In the genomic region with DNA sequence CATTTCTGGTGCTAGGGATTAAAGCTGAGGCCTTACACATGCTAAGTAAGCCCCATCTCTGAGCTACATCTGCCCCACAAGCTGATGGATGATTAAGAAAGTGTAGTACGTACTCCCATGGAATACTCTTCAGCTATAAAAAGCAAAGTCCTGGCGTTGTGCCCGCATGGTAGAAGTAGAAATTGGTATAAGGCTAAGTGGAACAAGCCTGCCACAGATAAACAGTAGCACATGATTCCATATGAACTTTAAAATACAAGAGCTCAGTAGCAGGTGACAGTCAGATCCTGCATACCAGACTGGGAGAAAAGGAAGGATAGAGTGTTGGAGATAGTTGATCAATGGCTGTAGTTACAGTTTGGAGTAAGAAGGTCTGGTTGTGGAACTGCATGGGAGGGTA, we compare ENCODE assay signal across 21 mouse cellular contexts. TPM values are rescaled to one million over a fixed set of nuclear protein-coding genes. Genes with fewer than 3 reads are reported as not detected.
DNase-seq lines count a peak whose midpoint lies in the region; ATAC-seq and TF ChIP-seq lines count a peak whose summit lies in the region.
"Had no signal": no experiment of that assay in that cellular context is flagged by ENCODE, and none has a peak within 500 bp of the region (broad histone marks: within the 10 kb centered on the region; RNA-seq: fewer than 3 reads in every experiment).

No protein-coding gene starts in this region.

- H3K9ac ChIP-seq in heart, embryonic 13.5 days = no peak overlapping the region
- no peak overlapping the region for H3K9ac ChIP-seq in heart, embryonic 12.5 days
- H3K9ac ChIP-seq in heart, embryonic 15.5 days = no peak overlapping the region
- H3K9ac ChIP-seq in MEL (ENCODE audit: control insufficient read depth, low read depth, low read length, poor library complexity, severe bottlenecking) = no peak overlapping the region
- H3K9ac ChIP-seq: embryonic facial prominence, embryonic 12.5 days; forebrain, embryonic 12.5 days; forebrain, postnatal 0 days had no signal

- DNase-seq in heart, postnatal 10 days = no peak
- peak; percentile 42 for DNase-seq in MEL (ENCODE audit: low read depth, low spot score)
- DNase-seq in lung, postnatal 4 days = no peak
- DNase-seq: adrenal gland, adult 8-10 months; adrenal gland, postnatal 14 days; adrenal gland, postnatal 36 days; cerebellum, adult 11-12 months; cerebellum, adult 2 months; cerebellum, adult 9-10 months; cerebellum, postnatal 10 days; cerebellum, postnatal 25 days; forebrain, postnatal 0 days had no signal

- H3K27me3 ChIP-seq in heart, embryonic 13.5 days (replicated peaks) = no peaks in the 10 kb centered on the region
- no peaks in the 10 kb centered on the region for H3K27me3 ChIP-seq in heart, embryonic 12.5 days (replicated peaks)
- H3K27me3 ChIP-seq in heart, embryonic 15.5 days = no peaks in the 10 kb centered on the region
- no peaks in the 10 kb centered on the region for H3K27me3 ChIP-seq in MEL (ENCODE audit: control insufficient read depth in 1 of 2, insufficient read depth in 2 of 2, low read length in 2 of 2)
- H3K27me3 ChIP-seq: embryonic facial prominence, embryonic 12.5 days; forebrain, embryonic 12.5 days; Patski had no signal

- H3K4me3 ChIP-seq in heart, embryonic 13.5 days = no peak overlapping the region
- H3K4me3 ChIP-seq in heart, embryonic 12.5 days = no peak overlapping the region
- H3K4me3 ChIP-seq in heart, embryonic 15.5 days = no peak overlapping the region
- H3K4me3 ChIP-seq in MEL (ENCODE audit: control insufficient read depth in 1 of 2, insufficient read depth in 1 of 2, low read depth in 2 of 2, low read length in 2 of 2) = no peak overlapping the region
- H3K4me3 ChIP-seq: embryonic facial prominence, embryonic 10.5 days; embryonic facial prominence, embryonic 12.5 days; forebrain, embryonic 12.5 days had no signal

- WGBS in heart, embryonic 13.5 days = 48% methylated on average over 3 of the region's 3 CpGs
- WGBS in heart, embryonic 12.5 days = 67% methylated on average over 3 of the region's 3 CpGs
- 51% methylated on average over 3 of the region's 3 CpGs for WGBS in heart, embryonic 15.5 days

- no peaks in the 10 kb centered on the region; the same call in 1 of the 2 replicates for H3K79me2 ChIP-seq in MEL (ENCODE audit: control insufficient read depth, insufficient read depth, low read length, poor library complexity)

- ATAC-seq in heart, embryonic 13.5 days (ENCODE audit: extremely low read depth, insufficient number of reproducible peaks, low FRiP score, low TSS enrichment) = no peak
- no peak for ATAC-seq in heart, embryonic 12.5 days (ENCODE audit: insufficient number of reproducible peaks, low FRiP score)
- ATAC-seq in heart, embryonic 15.5 days (replicated peaks; ENCODE audit: insufficient number of reproducible peaks, insufficient read depth, low FRiP score, low read depth) = 0 out of 2 replicates have a peak, but pooled peaks have one; percentile 31
- ATAC-seq: activated CD4-positive, CD25-positive, alpha-beta regulatory T cell, adult 4 months; forebrain, embryonic 14.5 days; forebrain, postnatal 0 days; Patski had no signal

- intact Hi-C loops in heart, postnatal 10 days (cut with DNase I) = no loop called here

- no peak overlapping the region for H3K4me2 ChIP-seq in heart, embryonic 13.5 days
- H3K4me2 ChIP-seq in heart, embryonic 12.5 days = no peak overlapping the region
- H3K4me2 ChIP-seq in heart, embryonic 15.5 days = no peak overlapping the region
- H3K4me2 ChIP-seq: embryonic facial prominence, embryonic 12.5 days; forebrain, embryonic 12.5 days had no signal

- TF ChIP-seq POLR2A in MEL (IDR thresholded peaks at IDR 0.05; ENCODE audit: control insufficient read depth in 1 of 2, insufficient read depth in 1 of 2, low read depth in 1 of 2, low read length in 2 of 2, poor library complexity in 1 of 2) = no peak

- H3K36me3 ChIP-seq in heart, embryonic 13.5 days = peaks cover 74% of the 10 kb centered on the region
- H3K36me3 ChIP-seq in heart, embryonic 12.5 days = peaks cover 50% of the 10 kb centered on the region
- peaks cover 25% of the 10 kb centered on the region; the same call in 1 of the 2 replicates for H3K36me3 ChIP-seq in heart, embryonic 15.5 days
- H3K36me3 ChIP-seq in MEL (ENCODE audit: control insufficient read depth in 1 of 2, insufficient read depth in 2 of 2, low read length in 2 of 2) = peaks cover 0 to 8% of the 10 kb centered on the region in 2 experiments; a peak in 3 of 4 replicates

- no peak for TF ChIP-seq RAD21 in MEL (IDR thresholded peaks at IDR 0.05; ENCODE audit: low read depth, low read length)

- 0 out of 4 replicates have a peak, but pooled peaks of 1 of the 2 experiments have one; percentile 25 for TF ChIP-seq EP300 in MEL (IDR thresholded peaks at IDR 0.05; ENCODE audit: low read depth in 1 of 2, low read length in 2 of 2)

- no peaks in the 10 kb centered on the region for H3K9me3 ChIP-seq in heart, embryonic 13.5 days
- H3K9me3 ChIP-seq in heart, embryonic 12.5 days (replicated peaks) = no peaks in the 10 kb centered on the region
- no peaks in the 10 kb centered on the region for H3K9me3 ChIP-seq in heart, embryonic 15.5 days (replicated peaks)
- no peaks in the 10 kb centered on the region for H3K9me3 ChIP-seq in MEL (replicated peaks; ENCODE audit: insufficient read depth, low read length)
- H3K9me3 ChIP-seq: embryonic facial prominence, embryonic 10.5 days; embryonic facial prominence, embryonic 12.5 days; forebrain, embryonic 12.5 days had no signal

- H3K27ac ChIP-seq in heart, embryonic 13.5 days (replicated peaks) = 0 out of 2 replicates have a peak overlapping the region, but pooled peaks have one; percentile 30
- H3K27ac ChIP-seq in heart, embryonic 12.5 days (ENCODE audit: poor library complexity, severe bottlenecking) = no peak overlapping the region
- H3K27ac ChIP-seq in heart, embryonic 15.5 days = peak overlapping the region; percentile 56
- no peak overlapping the region for H3K27ac ChIP-seq in MEL (ENCODE audit: control insufficient read depth, low read depth, low read length)
- H3K27ac ChIP-seq: embryonic facial prominence, embryonic 10.5 days; embryonic facial prominence, embryonic 12.5 days; forebrain, embryonic 12.5 days had no signal

- peaks cover 31% of the 10 kb centered on the region for H3K4me1 ChIP-seq in heart, embryonic 13.5 days
- H3K4me1 ChIP-seq in heart, embryonic 12.5 days (replicated peaks) = peaks cover 13% of the 10 kb centered on the region
- peaks cover 10% of the 10 kb centered on the region for H3K4me1 ChIP-seq in heart, embryonic 15.5 days (replicated peaks)
- no peaks in the 10 kb centered on the region; a peak in 1 of 4 replicates for H3K4me1 ChIP-seq in MEL (ENCODE audit: control insufficient read depth in 1 of 2, insufficient read depth in 2 of 2, low read length in 2 of 2)
- H3K4me1 ChIP-seq: embryonic facial prominence, embryonic 10.5 days; embryonic facial prominence, embryonic 12.5 days; forebrain, embryonic 12.5 days had no signal

- no peak for TF ChIP-seq CTCF in MEL (IDR thresholded peaks at IDR 0.05 in 2 of 3, conservative IDR thresholded peaks at IDR 0.05 in 1 of 3; ENCODE audit: control insufficient read depth in 1 of 3, insufficient read depth in 1 of 3, low read depth in 2 of 3, low read length in 3 of 3, poor library complexity in 1 of 3, severe bottlenecking in 1 of 3)

TF ChIP-seq in MEL, 35 proteins besides CTCF, POLR2A, EP300 and RAD21 (continues in another document):
- no peak for TF ChIP-seq MEF2A (IDR thresholded peaks at IDR 0.05; ENCODE audit: extremely low read depth, insufficient replicate concordance, low read depth, low read length, poor library complexity, severe bottlenecking)
- TF ChIP-seq USF1 (IDR thresholded peaks at IDR 0.05; ENCODE audit: low read depth, low read length) = peak; percentile 22; the same call in 1 of the 2 replicates
- no peak for TF ChIP-seq MAZ (IDR thresholded peaks at IDR 0.05; ENCODE audit: low read depth, low read length)
- TF ChIP-seq UBTF (IDR thresholded peaks at IDR 0.05; ENCODE audit: borderline replicate concordance, insufficient read depth, low read depth, low read length) = no peak
- TF ChIP-seq GATA1 (IDR thresholded peaks at IDR 0.05; ENCODE audit: low read depth, low read length) = no peak
- no peak for TF ChIP-seq RCOR1 (IDR thresholded peaks at IDR 0.05; ENCODE audit: low read depth, low read length)
- TF ChIP-seq TBP (IDR thresholded peaks at IDR 0.05; ENCODE audit: low read depth, low read length) = no peak
- peak; percentile 34; the same call in 1 of the 2 replicates for TF ChIP-seq ETS1 (IDR thresholded peaks at IDR 0.05; ENCODE audit: low read depth, low read length)
- 0 out of 2 replicates have a peak, but pooled peaks have one; percentile 26 for TF ChIP-seq TCF12 (IDR thresholded peaks at IDR 0.05; ENCODE audit: low read depth, low read length)
- no peak for TF ChIP-seq POLR2AphosphoS2 (IDR thresholded peaks at IDR 0.05; ENCODE audit: low read length)

RNA-seq across cellular contexts. Expression of a gene that starts 13.8 kb away (rescaled TPM):
- 9.9 TPM in 2 replicates for polyA plus RNA-seq in heart, embryonic 13.5 days (2015; fragmentation: Nextera tagmentation; extraction: Ambion mirVana)
- polyA plus RNA-seq in heart, embryonic 12.5 days (2016; fragmentation: Nextera tagmentation; extraction: Ambion mirVana) = 10.9 and 11.0 TPM in 2 replicates
- polyA plus RNA-seq in heart, embryonic 15.5 days (2015; fragmentation: Nextera tagmentation; extraction: Ambion mirVana) = 9.5 and 10.1 TPM in 2 replicates
- total RNA-seq in heart, postnatal 10 days (2021) = 1 to 10 TPM; 9.0 TPM
- 9.3 and 9.6 TPM in 2 replicates for total RNA-seq in MEL (2012; rRNA removed)
- 1 to 10 TPM in 1 of 2 experiments, not detected in 1; 8.4 TPM for polyA plus RNA-seq in MEL (2012; ENCODE audit: insufficient read depth in 1 of 2, insufficient read length in 2 of 2, low read depth in 1 of 2, low replicate concordance in 2 of 2, missing spikeins in 1 of 2)

RNA-seq across cellular contexts. Expression of a gene that starts 29.0 kb away (rescaled TPM):
- 0.24 and 0.27 TPM in 2 replicates for polyA plus RNA-seq in heart, embryonic 13.5 days (2015; fragmentation: Nextera tagmentation; extraction: Ambion mirVana)
- 0.17 and 0.19 TPM in 2 replicates for polyA plus RNA-seq in heart, embryonic 12.5 days (2016; fragmentation: Nextera tagmentation; extraction: Ambion mirVana)
- 0.30 and 1.8 TPM in 2 replicates for polyA plus RNA-seq in heart, embryonic 15.5 days (2015; fragmentation: Nextera tagmentation; extraction: Ambion mirVana)
- under 1 TPM in 1 of 2 experiments, not detected in 1; 0.07 TPM for total RNA-seq in heart, postnatal 10 days (2021)
- 0.04 and 0.16 TPM in 2 replicates for total RNA-seq in MEL (2012; rRNA removed)
- polyA plus RNA-seq in MEL (2012; ENCODE audit: insufficient read depth in 1 of 2, insufficient read length in 2 of 2, low read depth in 1 of 2, low replicate concordance in 2 of 2, missing spikeins in 1 of 2) = under 1 TPM in 1 of 2 experiments, not detected in 1; 0.22 TPM

RNA-seq across cellular contexts. Expression of a gene that starts 42.6 kb away (rescaled TPM):
- polyA plus RNA-seq in heart, embryonic 13.5 days (2015; fragmentation: Nextera tagmentation; extraction: Ambion mirVana) = 2.2 and 3.0 TPM in 2 replicates
- 2.0 and 2.2 TPM in 2 replicates for polyA plus RNA-seq in heart, embryonic 12.5 days (2016; fragmentation: Nextera tagmentation; extraction: Ambion mirVana)
- polyA plus RNA-seq in heart, embryonic 15.5 days (2015; fragmentation: Nextera tagmentation; extraction: Ambion mirVana) = 2.7 and 4.0 TPM in 2 replicates
- 1 to 10 TPM; 1.1 to 2.0 TPM for total RNA-seq in heart, postnatal 10 days (2021)
- total RNA-seq in MEL (2012; rRNA removed) = 5.3 and 5.8 TPM in 2 replicates
- 1 to 10 TPM in 1 of 2 experiments, not detected in 1; 6.6 TPM for polyA plus RNA-seq in MEL (2012; ENCODE audit: insufficient read depth in 1 of 2, insufficient read length in 2 of 2, low read depth in 1 of 2, low replicate concordance in 2 of 2, missing spikeins in 1 of 2)

Comparison
In these comparisons a context has a peak if more than half of its experiments do, and no peak if none do; other contexts are left out.
1. H3K27ac ChIP-seq: peak in heart, embryonic 13.5 days (single experiment) and heart, embryonic 15.5 days (single experiment); none in heart, embryonic 12.5 days (single experiment) and MEL (single experiment).